ENCODE assay signal across 14 mouse cellular contexts in genomic region chr4:126062856-126063255, GRCm38 (mm10). TPM values are rescaled to one million over a fixed set of nuclear protein-coding genes. Genes with fewer than 3 reads are reported as not detected.
DNase-seq lines count a peak whose midpoint lies in the region; ATAC-seq and TF ChIP-seq lines count a peak whose summit lies in the region.
"Had no signal": no experiment of that assay in that cellular context is flagged by ENCODE, and none has a peak within 500 bp of the region (broad histone marks: within the 10 kb centered on the region; RNA-seq: fewer than 3 reads in every experiment).

No protein-coding gene starts in this region.

- H3K4me1 ChIP-seq in liver, postnatal 0 days (ENCODE audit: insufficient read depth) = peaks cover 8% of the 10 kb centered on the region
- H3K4me1 ChIP-seq in liver, embryonic 11.5 days (replicated peaks; ENCODE audit: control insufficient read depth, insufficient read depth, low read length) = peaks cover 4% of the 10 kb centered on the region
- H3K4me1 ChIP-seq in hindbrain, embryonic 11.5 days (replicated peaks; ENCODE audit: control insufficient read depth, insufficient read depth, low read length) = no peaks in the 10 kb centered on the region; the same call in 1 of the 2 replicates

- H3K9ac ChIP-seq in liver, postnatal 0 days (replicated peaks) = no peak overlapping the region
- H3K9ac ChIP-seq in liver, embryonic 11.5 days (ENCODE audit: low read depth, low read length) = no peak overlapping the region
- no peak overlapping the region for H3K9ac ChIP-seq in hindbrain, embryonic 11.5 days (ENCODE audit: low read depth, low read length)
- H3K9ac ChIP-seq: stomach, embryonic 15.5 days had no signal

- intact Hi-C loops in gastrocnemius, adult 2 months (cut with DNase I) = no loop called here

- H3K9me3 ChIP-seq in liver, postnatal 0 days (ENCODE audit: low read length) = no peaks in the 10 kb centered on the region
- no peaks in the 10 kb centered on the region for H3K9me3 ChIP-seq in liver, embryonic 11.5 days (ENCODE audit: control insufficient read depth, low read length)
- H3K9me3 ChIP-seq in hindbrain, embryonic 11.5 days (ENCODE audit: control insufficient read depth, low read length) = no peaks in the 10 kb centered on the region
- H3K9me3 ChIP-seq: stomach, embryonic 15.5 days had no signal

- H3K4me2 ChIP-seq in liver, postnatal 0 days (ENCODE audit: low read depth, low read length) = no peak overlapping the region
- no peak overlapping the region for H3K4me2 ChIP-seq in liver, embryonic 11.5 days
- H3K4me2 ChIP-seq in hindbrain, embryonic 11.5 days (replicated peaks; ENCODE audit: low read depth, low read length) = no peak overlapping the region
- H3K4me2 ChIP-seq: stomach, embryonic 15.5 days had no signal

- no peaks in the 10 kb centered on the region for H3K27me3 ChIP-seq in liver, postnatal 0 days (ENCODE audit: insufficient read depth, low read length)
- H3K27me3 ChIP-seq in liver, embryonic 11.5 days (replicated peaks; ENCODE audit: control insufficient read depth, insufficient read depth, low read length) = no peaks in the 10 kb centered on the region
- no peaks in the 10 kb centered on the region for H3K27me3 ChIP-seq in hindbrain, embryonic 11.5 days (ENCODE audit: control insufficient read depth, insufficient read depth, low read length)
- H3K27me3 ChIP-seq: stomach, embryonic 15.5 days had no signal

- ATAC-seq in liver, postnatal 0 days = no peak
- ATAC-seq in liver, embryonic 11.5 days (replicated peaks; ENCODE audit: low FRiP score) = no peak
- no peak for ATAC-seq in hindbrain, embryonic 11.5 days (ENCODE audit: low FRiP score)

- H3K27ac ChIP-seq in gastrocnemius, adult 2 months = no peak overlapping the region
- H3K27ac ChIP-seq in liver, postnatal 0 days (ENCODE audit: low read depth) = 0 out of 2 replicates have a peak overlapping the region, but pooled peaks have one; percentile 18
- no peak overlapping the region for H3K27ac ChIP-seq in liver, embryonic 11.5 days (ENCODE audit: low read depth, low read length)
- H3K27ac ChIP-seq in hindbrain, embryonic 11.5 days (ENCODE audit: low read depth, low read length) = no peak overlapping the region
- H3K27ac ChIP-seq: kidney, postnatal 0 days; stomach, embryonic 15.5 days had no signal

- peak; percentile 51 for TF ChIP-seq CTCF in gastrocnemius, adult 2 months (IDR thresholded peaks at IDR 0.05)
- TF ChIP-seq CTCF in liver, postnatal 0 days (IDR thresholded peaks at IDR 0.05; ENCODE audit: low read depth) = no peak

- H3K4me3 ChIP-seq in gastrocnemius, adult 2 months = no peak overlapping the region
- no peak overlapping the region for H3K4me3 ChIP-seq in liver, postnatal 0 days (ENCODE audit: low read depth, low read length)
- H3K4me3 ChIP-seq in liver, embryonic 11.5 days (ENCODE audit: low read depth, low read length) = no peak overlapping the region
- no peak overlapping the region for H3K4me3 ChIP-seq in hindbrain, embryonic 11.5 days (ENCODE audit: low read depth, low read length)
- H3K4me3 ChIP-seq: myocyte; stomach, embryonic 15.5 days had no signal

- no peak for DNase-seq in gastrocnemius, adult 2 months
- no peak for DNase-seq in gastrocnemius, adult 8-10 months (ENCODE audit: low spot score in 2 of 2)
- DNase-seq in liver, postnatal 0 days = no peak
- no peak for DNase-seq in liver, embryonic 11.5 days (ENCODE audit: low spot score)
- DNase-seq in ES-CJ7 (ENCODE audit: low read depth, low spot score) = peak; percentile 54
- peak; percentile 60 for DNase-seq in brain, adult 2 months (ENCODE audit: low read depth, low spot score)
- DNase-seq in urinary bladder, postnatal 25 days (ENCODE audit: low spot score) = no peak
- DNase-seq in hindbrain, embryonic 11.5 days (ENCODE audit: low spot score) = no peak
- DNase-seq: gastrocnemius, postnatal 14 days; heart, postnatal 36 days; liver had no signal

- TF ChIP-seq EP300 in liver, postnatal 0 days (IDR thresholded peaks at IDR 0.05; ENCODE audit: low read depth) = no peak

- WGBS in liver, postnatal 0 days (ENCODE audit: insufficient replicate concordance) = 46% methylated on average over 1 of the region's 1 CpGs
- WGBS in liver, embryonic 11.5 days = 56% methylated on average over 1 of the region's 1 CpGs
- WGBS in hindbrain, embryonic 11.5 days = 65% methylated on average over 1 of the region's 1 CpGs

- H3K36me3 ChIP-seq in liver, postnatal 0 days (replicated peaks; ENCODE audit: insufficient read depth, low read length) = no peaks in the 10 kb centered on the region
- no peaks in the 10 kb centered on the region for H3K36me3 ChIP-seq in liver, embryonic 11.5 days (ENCODE audit: control insufficient read depth, insufficient read depth, low read length)
- no peaks in the 10 kb centered on the region for H3K36me3 ChIP-seq in hindbrain, embryonic 11.5 days (ENCODE audit: control insufficient read depth, insufficient read depth, low read length)
- H3K36me3 ChIP-seq: stomach, embryonic 15.5 days had no signal

RNA-seq across cellular contexts. Expression of gene Oscp1, which starts 4.5 kb away (rescaled TPM):
- 1 to 10 TPM; 2.3 to 3.7 TPM for total RNA-seq in gastrocnemius, adult 2 months (2021)
- total RNA-seq in gastrocnemius, adult 8-10 months (2022) = 1 to 10 TPM; 1.2 to 3.2 (median 2.9) TPM
- polyA plus RNA-seq in liver, postnatal 0 days (2015; fragmentation: Nextera tagmentation; extraction: Ambion mirVana) = 0.90 and 1.5 TPM in 2 replicates
- polyA plus RNA-seq in liver, embryonic 11.5 days (2014; fragmentation: Nextera tagmentation; extraction: Ambion mirVana) = 6.6 TPM in 2 replicates
- polyA plus RNA-seq in hindbrain, embryonic 11.5 days (2014; fragmentation: Nextera tagmentation; extraction: Ambion mirVana) = 26.4 and 27.1 TPM in 2 replicates

RNA-seq across cellular contexts. Expression of gene Mrps15, which starts 16.1 kb away (rescaled TPM):
- total RNA-seq in gastrocnemius, adult 2 months (2021) = 10 to 100 TPM; 72.3 to 86.8 TPM
- total RNA-seq in gastrocnemius, adult 8-10 months (2022) = 10 to 100 TPM; 62.8 to 70.5 (median 66.0) TPM
- polyA plus RNA-seq in liver, postnatal 0 days (2015; fragmentation: Nextera tagmentation; extraction: Ambion mirVana) = 57.2 and 58.1 TPM in 2 replicates
- 186 and 190 TPM in 2 replicates for polyA plus RNA-seq in liver, embryonic 11.5 days (2014; fragmentation: Nextera tagmentation; extraction: Ambion mirVana)
- polyA plus RNA-seq in hindbrain, embryonic 11.5 days (2014; fragmentation: Nextera tagmentation; extraction: Ambion mirVana) = 139 and 155 TPM in 2 replicates

RNA-seq across cellular contexts. Expression of gene Lsm10, which starts 33.6 kb away (rescaled TPM):
- 1 to 10 TPM; 7.3 to 7.4 TPM for total RNA-seq in gastrocnemius, adult 2 months (2021)
- 10 to 100 TPM in 1 of 4 experiments, 1 to 10 TPM in 3; 8.8 to 10.9 (median 9.4) TPM for total RNA-seq in gastrocnemius, adult 8-10 months (2022)
- 24.7 and 27.7 TPM in 2 replicates for polyA plus RNA-seq in liver, postnatal 0 days (2015; fragmentation: Nextera tagmentation; extraction: Ambion mirVana)
- 46.6 and 53.3 TPM in 2 replicates for polyA plus RNA-seq in liver, embryonic 11.5 days (2014; fragmentation: Nextera tagmentation; extraction: Ambion mirVana)
- 44.1 and 45.5 TPM in 2 replicates for polyA plus RNA-seq in hindbrain, embryonic 11.5 days (2014; fragmentation: Nextera tagmentation; extraction: Ambion mirVana)

RNA-seq across cellular contexts. Expression of gene Csf3r, which starts 38.5 kb away (rescaled TPM):
- total RNA-seq in gastrocnemius, adult 2 months (2021) = under 1 TPM; 0.17 to 0.26 TPM
- total RNA-seq in gastrocnemius, adult 8-10 months (2022) = under 1 TPM; 0.10 to 0.44 (median 0.36) TPM
- 2.3 and 2.8 TPM in 2 replicates for polyA plus RNA-seq in liver, postnatal 0 days (2015; fragmentation: Nextera tagmentation; extraction: Ambion mirVana)
- 2.4 and 3.1 TPM in 2 replicates for polyA plus RNA-seq in liver, embryonic 11.5 days (2014; fragmentation: Nextera tagmentation; extraction: Ambion mirVana)
- polyA plus RNA-seq in hindbrain, embryonic 11.5 days (2014; fragmentation: Nextera tagmentation; extraction: Ambion mirVana) = 0.63 TPM in 1 of 2 replicates, not detected in the other
- polyA plus RNA-seq: myocyte had no signal

RNA-seq across cellular contexts. Expression of gene Stk40, which starts 40.9 kb away (rescaled TPM):
- total RNA-seq in gastrocnemius, adult 2 months (2021) = 100 to 1,000 TPM; 102 to 108 TPM
- 100 to 1,000 TPM; 122 to 135 (median 128) TPM for total RNA-seq in gastrocnemius, adult 8-10 months (2022)
- 11.3 and 12.1 TPM in 2 replicates for polyA plus RNA-seq in liver, postnatal 0 days (2015; fragmentation: Nextera tagmentation; extraction: Ambion mirVana)
- polyA plus RNA-seq in liver, embryonic 11.5 days (2014; fragmentation: Nextera tagmentation; extraction: Ambion mirVana) = 24.4 and 26.7 TPM in 2 replicates
- 19.0 and 26.0 TPM in 2 replicates for polyA plus RNA-seq in hindbrain, embryonic 11.5 days (2014; fragmentation: Nextera tagmentation; extraction: Ambion mirVana)

Comparison
In these comparisons a context has a peak if more than half of its experiments do, and no peak if none do; other contexts are left out.
1. DNase-seq: peak in ES-CJ7 (single experiment) and brain, adult 2 months (single experiment); none in gastrocnemius, adult 2 months (single experiment), gastrocnemius, adult 8-10 months (0 of 2), liver, postnatal 0 days (single experiment), liver, embryonic 11.5 days (single experiment), urinary bladder, postnatal 25 days (single experiment) and hindbrain, embryonic 11.5 days (single experiment).